Mouse (Mus musculus) spleen, adult 2 months (tissue): ENCODE measurements around the gene Dynll1. TPM values are rescaled to one million over a fixed set of nuclear protein-coding genes. Genes with fewer than 3 reads are reported as not detected.

Experiments used
- DNase-seq, 2 experiments: peaks; one replicate each; pipeline versions ENCODE4 v3.0.0 to v3.0.0-alpha.2; 2012 to 2021; ENCODE audit warnings: low spot score in 2 of 2, low read depth in 1 of 2
- H3K27ac ChIP-seq: fragments of 200-500 bp; 2 replicates; pipeline ENCODE4 v1.5.1; 2012; ENCODE audit warnings: low read length, inconsistent platforms; ENCODE audit not compliant: insufficient read depth
- H3K27me3 ChIP-seq: fragments of 200-500 bp; 2 replicates; pipeline ENCODE4 v1.6.1; 2012; ENCODE audit warnings: mild to moderate bottlenecking, moderate library complexity, low read length, inconsistent platforms; ENCODE audit not compliant: control insufficient read depth, insufficient read depth
- H3K36me3 ChIP-seq: fragments of 200-500 bp; 2 replicates; pipeline ENCODE4 v1.6.1; 2012; ENCODE audit warnings: mild to moderate bottlenecking, low read length, inconsistent platforms; ENCODE audit not compliant: control insufficient read depth, insufficient read depth
- H3K4me1 ChIP-seq: fragments of 200-500 bp; 2 replicates; pipeline ENCODE4 v1.6.1; 2011; ENCODE audit warnings: inconsistent platforms; ENCODE audit not compliant: control insufficient read depth, insufficient read depth, insufficient read length
- H3K4me3 ChIP-seq: fragments of 200-500 bp; 2 replicates; pipeline ENCODE4 v1.5.1; 2011; ENCODE audit warnings: mild to moderate bottlenecking, inconsistent platforms; ENCODE audit not compliant: insufficient read depth, insufficient read length; ENCODE audit errors: extremely low read depth
- CTCF ChIP-seq: fragments of 200-500 bp; IDR thresholded peaks from 2 replicates; pipeline ENCODE4 v1.5.1; 2011; ENCODE audit warnings: mild to moderate bottlenecking, inconsistent platforms; ENCODE audit not compliant: insufficient read depth, insufficient read length, insufficient replicate concordance; ENCODE audit errors: extremely low read depth
- POLR2A ChIP-seq: fragments of 200-500 bp; IDR thresholded peaks from 2 replicates; pipeline ENCODE4 v1.6.1; 2011; ENCODE audit warnings: low read depth, low read length, inconsistent platforms
- WGBS: fragments of 180-500 bp; shearing (Covaris S2); methylation state at CpG from one replicate; pipeline ENCODE4 v1.1.7; 2018; 5-methylcytosine and 5-hydroxymethylcytosine counted together
- polyA plus RNA-seq: library from polyadenylated mRNA; depleted of rRNA; stranded (reverse); fragments of >200 nt; gene quantifications from 2 replicates; pipeline ENCODE4 v1.2.3, GENCODE M21; 2012; rRNA removed

The Dynll1 gene
- 135 and 214 TPM in 2 replicates for polyA plus RNA-seq

DNA sequence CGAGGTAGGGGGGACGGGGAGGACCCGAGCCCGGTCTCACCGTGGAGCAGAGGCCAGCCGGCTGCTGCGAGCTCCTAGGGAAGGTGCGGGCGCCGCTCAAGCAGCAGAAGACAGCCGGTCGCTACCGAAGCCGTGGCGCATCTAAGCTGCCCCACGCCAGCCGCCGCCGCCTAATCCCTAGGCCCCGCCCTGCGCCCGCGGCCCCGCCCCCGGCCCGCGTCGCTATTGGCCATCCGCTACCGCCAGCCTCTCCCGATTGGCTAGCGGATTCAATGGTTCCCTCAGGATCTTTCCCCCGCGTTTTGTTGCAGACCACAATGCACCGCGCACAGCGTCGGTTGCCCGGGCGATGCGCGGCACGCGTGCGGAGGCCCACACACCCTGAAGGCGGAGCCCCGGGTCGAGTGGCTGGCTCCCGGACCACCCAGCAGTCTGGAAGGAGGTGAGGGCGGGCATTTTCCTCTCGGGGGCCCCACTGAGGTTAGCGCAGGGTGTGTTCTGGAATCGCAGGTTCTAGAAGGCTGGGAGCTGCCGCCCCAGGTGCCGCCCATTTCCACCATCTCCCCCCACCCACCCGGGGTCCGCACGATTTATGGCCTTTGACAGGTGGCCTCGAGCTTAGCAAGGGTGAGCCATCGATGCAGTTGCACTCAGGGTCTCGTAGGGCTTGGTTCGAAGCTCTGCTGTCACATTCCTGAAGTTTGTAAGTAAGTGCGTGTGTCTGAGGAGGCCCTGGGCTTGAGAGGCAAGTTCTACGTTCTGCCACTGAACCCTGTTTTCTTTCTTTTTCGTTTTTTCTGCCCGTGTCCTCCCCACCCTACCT, at the start of gene Dynll1:
Dynll1 (minus strand) TSS at position 208 of the 823 bp plus-strand sequence.
- DNase-seq: peak; percentile 96 to 97
- Histone ChIP-seq H3K4me1 (peaks cover 2% of the 10 kb centered on the region; the same call in 1 of the 2 replicates), H3K4me3 (peak within 1 kb of the TSS; percentile 81), H3K27me3 (no peaks in the 10 kb centered on the region), H3K27ac (peak within 1 kb of the TSS; percentile 81), H3K36me3 (peaks cover 9% of the 10 kb centered on the region)
- TF ChIP-seq CTCF (no peak), POLR2A (peak; percentile 84)
- WGBS: under 1% methylated on average over 66 of the region's 66 CpGs

GRCm38 (mm10) chr5:115349225-115349555, 48.4 kb upstream of the Dynll1 start:
- under 1% methylated on average over 18 of the region's 18 CpGs for WGBS
- DNase-seq: no peak
- Histone ChIP-seq H3K27ac (peak overlapping the region; percentile 82), H3K36me3 (peaks cover 11% of the 10 kb centered on the region), H3K4me1 (peaks cover 2% of the 10 kb centered on the region; the same call in 1 of the 2 replicates), H3K27me3 (no peaks in the 10 kb centered on the region), H3K4me3 (peak overlapping the region; percentile 80)
- TF ChIP-seq POLR2A (no peak), CTCF (no peak)

GRCm38 (mm10) chr5:115348546-115349224, 47.9 kb upstream of the Dynll1 start, which contains the start of gene Cox6a1:
Gene Cox6a1, minus strand, starts transcription at chr5:115348981.
- DNase-seq: peak; percentile 98 to 99
- Histone ChIP-seq H3K4me3 (peak within 1 kb of the TSS; percentile 94), H3K36me3 (peaks cover 13% of the 10 kb centered on the region), H3K27ac (peak within 1 kb of the TSS; percentile 82), H3K4me1 (peaks cover 2% of the 10 kb centered on the region; the same call in 1 of the 2 replicates), H3K27me3 (no peaks in the 10 kb centered on the region)
- WGBS: under 1% methylated on average over 61 of the region's 74 CpGs
- TF ChIP-seq CTCF (no peak), POLR2A (peak; percentile 58; the same call in 1 of the 2 replicates)

DNA sequence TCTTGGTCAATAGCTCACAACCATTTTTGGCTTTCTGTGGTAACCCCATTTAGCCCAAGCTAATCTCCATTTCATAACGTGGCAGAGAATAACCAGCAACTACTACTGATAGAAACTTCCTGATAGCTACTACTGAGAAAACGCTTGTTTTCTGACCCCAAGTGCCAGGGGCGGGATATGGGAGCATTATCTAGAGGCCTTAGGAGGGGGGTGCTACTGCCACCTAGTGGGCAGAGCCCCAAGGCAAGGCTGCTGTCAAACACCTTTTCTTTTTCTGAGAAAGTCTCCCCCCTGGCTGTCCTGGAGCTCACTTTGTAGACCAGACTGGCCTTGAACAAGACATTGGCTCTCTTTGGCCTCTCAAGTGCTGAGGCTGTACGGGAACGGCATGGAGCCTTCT, 46.8 kb upstream of the Dynll1 start:
- TF ChIP-seq POLR2A (no peak), CTCF (peak; percentile 73; the same call in 1 of the 2 replicates)
- Histone ChIP-seq H3K4me1 (peaks cover 2% of the 10 kb centered on the region; the same call in 1 of the 2 replicates), H3K27ac (no peak overlapping the region), H3K4me3 (peak overlapping the region; percentile 32; the same call in 1 of the 2 replicates), H3K27me3 (no peaks in the 10 kb centered on the region), H3K36me3 (peaks cover 19% of the 10 kb centered on the region)
- DNase-seq: peak; percentile 72 to 84
- WGBS: under 1% methylated on average over 5 of the region's 5 CpGs

GRCm38 (mm10) chr5:115341314-115342165, 40.7 kb upstream of the Dynll1 start:
- peaks cover 3% of the 10 kb centered on the region; the same call in 1 of the 2 replicates for H3K4me1 ChIP-seq
- DNase-seq: no peak
- WGBS: 8% methylated on average over 36 of the region's 36 CpGs
- H3K27ac ChIP-seq: peak overlapping the region; percentile 74
- TF ChIP-seq POLR2A (no peak), CTCF (no peak)
- H3K36me3 ChIP-seq: peaks cover 19% of the 10 kb centered on the region
- peak overlapping the region; percentile 93 for H3K4me3 ChIP-seq
- no peaks in the 10 kb centered on the region for H3K27me3 ChIP-seq

DNA sequence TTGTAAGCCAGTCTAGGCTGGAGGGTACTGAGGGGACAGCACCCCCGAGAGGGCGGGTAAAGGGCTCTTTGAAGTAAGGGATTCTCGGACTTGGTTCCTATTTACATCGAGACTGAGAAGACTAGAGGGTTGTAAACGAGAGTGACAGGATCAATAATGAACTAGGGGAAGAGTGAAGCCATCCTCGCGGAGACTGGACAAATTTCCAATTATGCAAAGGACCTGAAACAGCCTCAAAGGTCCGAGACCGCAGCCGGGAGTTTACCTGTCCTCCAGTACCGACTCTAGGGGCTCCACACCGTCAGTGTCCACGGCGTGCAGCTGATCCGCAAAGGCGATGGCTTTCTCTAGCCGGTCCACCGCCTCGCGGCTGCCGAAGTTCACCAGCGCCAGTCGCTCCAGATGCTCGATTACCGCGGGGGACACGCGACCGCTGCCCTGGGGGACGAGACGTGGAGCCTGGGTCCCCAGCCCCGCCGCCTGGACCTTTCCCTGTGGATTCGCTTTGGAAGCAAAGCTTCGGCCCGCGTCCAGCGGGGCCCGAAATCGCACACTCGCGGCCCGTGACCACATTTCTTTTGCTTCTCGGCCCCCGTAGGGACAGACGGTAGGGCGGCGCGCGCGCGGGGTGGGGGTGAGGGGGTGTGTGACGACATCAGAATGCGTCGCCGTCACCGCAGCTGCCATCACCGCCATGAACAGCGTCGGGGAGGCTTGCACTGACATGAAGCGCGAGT, 39.9 kb upstream of the Dynll1 start, which contains the start of the genes Gatc and Triap1:
Gatc (minus strand) TSS at position 602 of the 737 bp plus-strand sequence.
Triap1 (plus strand) TSS at position 649 of the 737 bp plus-strand sequence.
- under 1% methylated on average over 62 of the region's 62 CpGs for WGBS
- Histone ChIP-seq H3K4me1 (peaks cover 3% of the 10 kb centered on the region; the same call in 1 of the 2 replicates), H3K27ac (peak within 1 kb of the TSS; percentile 85), H3K36me3 (peaks cover 18% of the 10 kb centered on the region), H3K27me3 (no peaks in the 10 kb centered on the region), H3K4me3 (peak within 1 kb of the TSS; percentile 93)
- DNase-seq: peak; percentile 74 to 82
- peak; percentile 2; the same call in 1 of the 2 replicates for TF ChIP-seq CTCF
- peak; percentile 41 for TF ChIP-seq POLR2A
